Mouse (Mus musculus) heart, postnatal 0 days (tissue): ENCODE measurements around the gene Pgd.

Source experiments
- CTCF ChIP-seq: IDR thresholded peaks from 2 replicates; pipeline ENCODE4 v1.5.1; 2016; ENCODE audit warnings: antibody characterized with exemption, control low read depth, low read depth
- EP300 ChIP-seq: IDR thresholded peaks from 2 replicates; pipeline ENCODE4 v1.6.1; 2016; ENCODE audit warnings: antibody characterized with exemption, low read depth

DNA sequence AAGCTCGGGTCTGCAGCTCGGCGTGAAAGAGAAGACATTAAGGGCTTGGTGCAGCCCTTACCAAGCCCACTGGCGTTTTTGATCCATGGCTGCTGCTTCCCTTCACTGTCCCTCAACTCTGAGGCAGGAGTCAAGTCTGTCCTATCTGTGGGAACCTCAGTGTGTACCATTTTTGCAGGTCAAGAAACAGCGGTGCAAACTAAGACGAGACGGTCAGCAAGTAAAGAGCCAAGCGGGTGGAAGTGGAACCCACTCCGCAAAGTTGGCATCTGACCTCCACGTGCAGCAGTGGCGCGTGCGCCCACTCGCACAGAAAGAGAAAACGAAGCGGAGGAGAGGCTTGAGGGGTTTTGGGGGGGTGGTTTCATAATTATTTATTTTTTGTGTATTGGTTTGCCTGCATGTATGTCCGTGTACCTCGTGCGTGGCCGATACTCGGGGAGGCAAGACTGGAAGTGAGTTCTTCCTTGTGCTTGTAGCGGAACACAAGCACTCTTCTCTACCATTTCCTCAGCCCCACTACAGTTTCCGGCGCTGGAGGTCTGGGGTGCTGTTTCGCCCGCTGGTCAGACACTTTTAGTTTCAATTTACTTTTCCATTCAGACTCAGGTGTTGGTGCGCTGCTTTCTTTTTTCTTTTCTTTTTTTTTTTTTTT lies 513 bp upstream of the Pgd start:
- TF ChIP-seq CTCF (no peak), EP300 (no peak)
